Mouse (Mus musculus): ENCODE data around the gene Mrps5.
A peak's percentile ranks its signal among the peaks of the same experiment; 100 is the strongest.
"Not testable (repeated sequence)": the region's sequence is repeated elsewhere in the genome, so short reads cannot be mapped to it uniquely, and the experiment has no call there.

Mrps5 gene

GRCm38 (mm10) chr2:127586694-127587513, at the start of gene Mrps5, which contains the start of gene Zfp661:
TSS of gene Mrps5 (plus strand) at chr2:127587222.
TSS of gene Zfp661 (minus strand) at chr2:127587094.
- peak; percentile 91 to 92 for DNase-seq

- no peak for DNase-seq
Measured at GRCm38 (mm10) chr2:127537548-127537947, 49.5 kb upstream of the Mrps5 start.

DNA sequence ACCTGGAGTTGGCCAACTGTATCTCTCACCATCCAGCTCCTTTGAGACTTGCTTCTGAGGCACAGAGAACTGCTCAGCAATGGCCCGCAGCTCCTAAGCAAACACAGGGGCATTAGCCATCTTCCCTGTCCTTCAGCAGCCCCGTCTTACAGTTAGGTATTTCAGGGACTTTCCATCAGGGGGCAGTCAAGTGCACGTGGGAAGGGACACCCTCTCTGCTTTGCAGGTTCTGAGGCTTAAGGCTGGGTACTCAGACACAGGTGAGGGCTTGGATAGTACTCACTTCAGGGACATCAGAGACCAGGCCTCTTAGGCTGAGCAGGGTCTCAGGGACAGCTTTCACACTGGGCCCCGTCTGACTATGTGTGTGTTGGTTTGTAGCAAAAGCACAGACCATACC, 47.5 kb upstream of the Mrps5 start:
- peak; percentile 75 to 83 for DNase-seq

GRCm38 (mm10) chr2:127541185-127541584, 45.8 kb upstream of the Mrps5 start, which contains the start of gene Prom2:
TSS of gene Prom2 (minus strand) at chr2:127541467.
- DNase-seq, result peak; percentile 46 to 59

GRCm38 (mm10) chr2:127541697-127542096, 45.3 kb upstream of the Mrps5 start:
- peak in 1 of 2 experiments; percentile 41 for DNase-seq

DNA sequence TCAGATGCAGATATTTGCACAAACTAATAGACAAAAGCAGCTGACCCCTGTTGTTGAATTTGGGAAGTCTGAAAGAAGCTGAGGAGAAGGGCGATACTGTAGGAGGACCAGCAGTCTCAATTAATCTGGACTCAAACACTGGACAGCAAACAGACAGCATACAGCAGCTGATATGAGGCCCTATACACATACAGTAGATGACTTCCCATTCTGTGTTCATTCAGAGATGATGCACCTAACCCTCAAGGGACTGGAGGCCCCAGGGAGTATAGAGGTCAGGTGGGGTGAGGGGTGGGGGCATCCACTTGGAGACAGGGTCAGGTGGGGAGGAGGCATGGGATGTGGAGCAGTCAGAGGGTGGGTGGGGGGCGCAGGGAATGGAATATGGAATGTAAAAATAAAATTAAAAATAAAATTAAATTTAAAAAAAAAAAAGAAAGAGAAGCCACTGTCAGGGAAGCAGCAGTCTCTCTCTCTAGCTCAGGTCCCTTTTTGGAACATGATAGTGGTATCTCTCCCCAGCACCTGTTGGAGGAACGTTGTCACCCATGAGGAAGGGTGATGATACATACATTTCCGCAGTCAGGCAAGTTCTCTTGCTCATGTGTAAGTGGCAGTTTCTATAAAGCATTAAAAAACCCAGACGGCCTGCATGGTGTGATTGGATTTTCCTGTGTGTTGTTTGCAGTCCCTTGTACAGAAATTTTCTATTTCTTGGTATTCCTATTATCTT, 38.5 kb upstream of the Mrps5 start:
- peak in 1 of 2 experiments; percentile 4 for DNase-seq

- DNase-seq, result peak in 1 of 2 experiments; percentile 13
Measured at GRCm38 (mm10) chr2:127549711-127550110, 37.3 kb upstream of the Mrps5 start.

- DNase-seq, result peak in 1 of 2 experiments; percentile 45
Measured at GRCm38 (mm10) chr2:127550446-127550845, 36.6 kb upstream of the Mrps5 start.

- DNase-seq, result peak; percentile 91 to 94
Measured at GRCm38 (mm10) chr2:127551078-127551477, 35.9 kb upstream of the Mrps5 start.

DNA sequence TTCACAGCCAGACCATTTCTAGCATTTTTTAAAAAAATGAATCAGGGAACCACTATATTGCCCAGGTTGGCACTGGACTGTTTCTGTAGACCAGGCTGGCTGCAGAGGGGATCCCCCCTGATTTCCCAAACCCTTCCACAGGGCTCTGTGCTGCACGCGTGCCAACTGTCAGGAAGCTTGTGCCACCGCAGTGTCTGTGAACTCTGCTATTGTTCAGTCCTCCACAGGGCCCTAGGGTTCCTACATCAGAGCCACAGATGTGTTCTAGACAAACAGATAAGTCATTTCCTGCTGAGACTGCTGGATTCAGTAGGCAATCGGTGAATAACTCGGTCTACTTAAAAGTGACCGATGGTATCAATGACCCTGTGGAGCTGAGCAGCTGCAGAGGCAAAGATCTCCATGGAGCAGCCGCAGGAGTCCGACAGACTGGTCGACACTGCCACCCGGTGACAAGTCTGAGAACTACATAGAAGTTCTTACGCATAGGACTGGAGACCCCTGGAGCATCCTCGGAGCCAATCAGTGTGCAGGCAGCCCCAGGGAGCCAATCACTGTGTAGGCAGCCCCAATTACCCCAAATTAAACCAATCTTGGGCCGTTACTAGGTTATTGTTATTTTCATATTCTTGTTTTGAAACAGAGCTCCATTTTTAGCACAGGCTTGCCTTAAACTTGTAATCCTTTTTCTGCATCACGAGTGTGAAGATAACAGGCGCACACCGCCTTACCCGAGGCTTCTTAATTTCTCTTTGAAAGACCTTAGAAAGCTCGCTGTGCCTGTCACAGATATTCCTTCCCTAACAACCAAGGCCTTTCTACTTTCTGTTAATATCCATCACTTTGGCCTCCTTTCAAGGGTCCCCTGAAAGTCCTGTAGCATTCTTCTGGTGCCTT, 27.7 kb upstream of the Mrps5 start:
- peak; percentile 96 to 97 for DNase-seq

GRCm38 (mm10) chr2:127573322-127573721, 13.7 kb upstream of the Mrps5 start:
- DNase-seq, result no peak

DNA sequence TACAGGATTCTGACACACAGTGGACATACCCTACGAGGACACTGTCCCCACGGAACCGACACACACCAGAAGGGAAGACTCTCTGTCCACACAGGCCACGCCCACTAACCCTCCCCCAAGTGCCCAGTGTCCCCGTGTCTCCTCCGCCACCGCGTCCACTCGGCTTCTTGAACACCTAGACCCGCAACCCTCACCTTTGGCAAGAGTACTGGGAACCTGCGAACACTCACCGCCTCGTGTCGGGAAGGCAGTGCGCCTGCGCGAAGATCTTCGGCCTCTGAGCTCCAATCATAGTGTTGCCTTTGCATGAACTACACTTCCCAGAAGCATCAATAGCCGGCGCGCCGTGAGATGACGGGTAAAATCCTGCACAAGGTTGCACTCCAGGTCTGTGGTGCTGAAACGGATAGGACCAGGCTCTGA, 2.6 kb upstream of the Mrps5 start:
- peak; percentile 97 for DNase-seq

- no peak for DNase-seq
Measured at GRCm38 (mm10) chr2:127587514-127587844, 457 bp downstream of the Mrps5 start.

DNA sequence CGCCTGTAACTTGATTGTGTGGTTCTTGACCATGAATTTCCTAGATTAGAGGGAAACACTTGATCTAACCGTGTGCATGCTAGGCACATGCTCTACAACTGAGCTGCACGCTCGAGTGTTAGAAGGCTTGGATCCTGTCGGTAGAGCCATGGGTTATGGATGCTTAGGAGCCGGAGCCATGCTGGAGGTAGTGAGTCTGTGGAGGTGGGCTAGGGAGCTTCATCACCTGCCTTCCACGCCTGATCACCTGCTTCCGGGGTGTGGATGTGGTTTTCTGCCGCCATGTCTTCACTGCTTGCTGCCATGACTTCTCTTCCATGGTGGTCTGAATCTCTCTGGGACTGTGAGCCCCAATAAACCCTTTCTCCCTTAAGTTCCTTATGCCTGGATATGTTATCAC, 1.9 kb downstream of the Mrps5 start:
- DNase-seq, result no peak

GRCm38 (mm10) chr2:127590204-127590603, 3.2 kb downstream of the Mrps5 start:
- no peak for DNase-seq

- no peak for DNase-seq
Measured at GRCm38 (mm10) chr2:127590840-127591239, 3.8 kb downstream of the Mrps5 start.

- DNase-seq, result not testable (repeated sequence)
Measured at GRCm38 (mm10) chr2:127603383-127603782, 16.4 kb downstream of the Mrps5 start.

DNA sequence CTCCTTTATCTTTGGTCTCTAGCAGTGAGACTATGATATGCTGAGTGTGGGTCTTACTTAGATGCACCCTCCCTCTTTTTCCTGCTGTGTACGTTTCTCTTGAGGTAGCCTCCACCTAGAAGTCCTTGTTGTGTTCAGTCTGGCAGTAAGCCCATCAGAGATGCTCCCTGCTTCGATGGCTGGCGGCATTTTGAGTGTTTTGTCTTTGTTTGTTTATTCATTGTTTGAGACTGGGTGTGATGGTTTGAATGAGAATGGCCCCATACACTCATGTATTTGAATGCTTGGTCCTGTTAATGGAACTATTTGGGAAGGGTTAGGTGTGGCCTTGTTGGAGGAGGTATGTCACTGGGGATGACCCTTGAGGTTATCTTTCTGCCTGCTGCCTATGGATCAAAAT, 18.2 kb downstream of the Mrps5 start:
- no peak for DNase-seq

DNA sequence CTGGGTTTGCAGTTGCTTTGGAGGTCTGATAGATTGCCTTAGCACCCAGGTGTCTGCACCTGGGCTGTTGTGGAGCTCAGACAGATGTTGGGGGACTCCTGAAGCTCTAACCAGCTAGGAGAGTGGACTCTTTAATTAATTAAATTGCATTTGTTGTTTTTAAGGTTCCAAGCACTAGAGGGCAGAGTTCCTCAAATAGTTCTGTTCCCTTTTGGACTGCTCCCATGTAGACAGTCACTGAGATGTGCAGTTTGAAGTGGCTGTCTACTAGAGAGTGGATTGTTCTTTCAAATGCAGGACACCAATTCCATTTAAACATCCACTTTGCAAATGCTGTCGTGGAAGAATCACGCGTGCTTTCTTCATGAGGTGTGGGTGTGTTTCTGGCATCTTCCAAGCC, 21.2 kb downstream of the Mrps5 start:
- DNase-seq, result peak; percentile 47 to 68

DNA sequence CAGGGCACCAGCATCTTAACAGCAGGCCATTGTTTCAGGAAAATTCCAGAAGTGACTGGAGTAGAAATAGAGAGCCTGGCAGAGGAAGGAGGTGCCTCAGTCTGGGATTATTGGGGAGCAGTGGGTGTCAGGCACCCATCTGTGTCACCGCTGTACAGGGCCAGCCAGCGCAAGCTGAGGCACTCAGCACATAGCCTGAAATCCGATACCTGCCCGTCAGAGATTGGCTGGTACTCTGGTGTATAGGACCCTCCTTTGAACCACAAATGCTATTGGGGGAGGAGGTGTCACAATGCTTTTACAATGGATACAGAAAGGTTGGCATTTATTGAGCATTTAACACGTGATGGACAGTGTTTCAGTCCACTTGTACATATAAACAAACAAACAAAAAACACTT, 22.0 kb downstream of the Mrps5 start:
- no peak for DNase-seq

DNA sequence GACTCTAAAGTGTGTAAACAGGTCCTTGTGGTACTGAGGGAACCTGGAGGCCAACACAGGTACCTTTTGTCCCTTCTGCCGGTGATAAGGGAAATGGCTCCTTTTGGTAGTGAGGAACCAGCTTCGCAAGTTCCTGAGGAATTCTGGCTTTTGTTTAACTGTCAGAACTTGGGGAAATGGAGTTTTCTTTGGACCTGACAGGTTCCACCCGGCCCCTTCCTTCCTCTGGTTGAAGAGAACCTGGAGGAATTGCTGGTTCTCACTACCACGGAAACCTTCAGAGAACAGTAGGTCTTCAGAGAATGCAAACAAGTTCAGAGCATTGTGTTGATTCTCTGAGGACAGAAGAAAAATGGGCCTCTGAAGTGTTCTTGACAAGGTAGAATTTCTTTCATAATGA, 24.4 kb downstream of the Mrps5 start:
- no peak for DNase-seq

DNA sequence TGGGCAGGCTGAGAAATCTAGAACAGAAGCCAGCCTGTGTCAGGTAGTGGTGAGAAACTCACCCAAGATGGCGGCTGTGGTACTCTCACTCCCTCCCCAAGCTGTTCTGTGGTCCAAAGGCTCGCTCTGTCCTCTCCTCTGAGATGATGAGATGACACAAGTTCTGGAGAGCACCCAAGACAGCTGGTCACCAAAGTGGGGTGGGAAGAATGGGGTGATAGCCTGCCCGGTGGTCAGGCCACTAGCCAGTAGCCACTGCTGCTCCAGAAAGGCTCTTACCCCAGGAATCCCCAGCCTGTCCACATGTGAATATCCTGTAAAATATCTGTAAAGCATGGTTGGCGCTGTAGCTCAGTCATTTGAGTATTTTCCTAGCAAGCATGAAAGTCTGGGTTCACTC, 25.3 kb downstream of the Mrps5 start:
- no peak for DNase-seq

GRCm38 (mm10) chr2:127619311-127619710, 32.3 kb downstream of the Mrps5 start:
- DNase-seq, result no peak

Data from cerebellum, postnatal 14 days (tissue).